Mouse (Mus musculus) small intestine, adult 2 months (tissue): ENCODE measurements around the gene Smyd2.

Experiments used
- CTCF ChIP-seq: fragments of 200-500 bp; IDR thresholded peaks from 2 replicates; pipeline ENCODE4 v1.5.1; 2012; ENCODE audit warnings: low read depth, mild to moderate bottlenecking, control low read depth, inconsistent platforms, low read length, moderate library complexity, mixed read lengths; ENCODE audit not compliant: insufficient replicate concordance, insufficient read length; ENCODE audit errors: extremely low read depth
- POLR2A ChIP-seq: fragments of 200-500 bp; IDR thresholded peaks from 2 replicates; pipeline ENCODE4 v1.6.1; 2012; ENCODE audit warnings: low read depth, mild to moderate bottlenecking, control low read depth, inconsistent platforms, low read length, moderate library complexity

GRCm38 (mm10) chr1:189946126-189946525 is 24.0 kb upstream of the Smyd2 start:
- TF ChIP-seq CTCF, result no peak
- no peak for TF ChIP-seq POLR2A
